Mouse (Mus musculus): ENCODE measurements around the gene Nr5a1.

The Nr5a1 gene

DNA sequence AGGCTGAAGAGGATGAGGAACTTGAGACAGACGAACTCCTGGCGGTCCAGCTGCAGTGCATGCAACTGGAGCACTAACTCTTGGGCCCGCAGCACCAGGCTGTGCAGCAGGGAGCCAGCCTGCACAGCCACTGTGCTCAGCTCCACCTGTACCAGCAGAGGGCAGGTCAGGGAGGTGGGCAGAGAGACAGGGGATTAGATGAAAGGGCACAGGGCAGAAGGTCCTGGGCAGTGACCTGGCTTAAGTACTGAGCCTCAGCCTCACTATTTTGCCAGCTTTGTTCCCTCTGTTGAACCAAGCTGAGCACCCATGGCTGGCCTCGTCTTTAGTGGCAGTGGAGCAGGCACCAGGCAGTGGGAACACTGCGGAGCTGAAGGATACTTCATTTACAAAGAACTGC lies 14.2 kb downstream of the Nr5a1 start:
- DNase-seq, result no peak

DNA sequence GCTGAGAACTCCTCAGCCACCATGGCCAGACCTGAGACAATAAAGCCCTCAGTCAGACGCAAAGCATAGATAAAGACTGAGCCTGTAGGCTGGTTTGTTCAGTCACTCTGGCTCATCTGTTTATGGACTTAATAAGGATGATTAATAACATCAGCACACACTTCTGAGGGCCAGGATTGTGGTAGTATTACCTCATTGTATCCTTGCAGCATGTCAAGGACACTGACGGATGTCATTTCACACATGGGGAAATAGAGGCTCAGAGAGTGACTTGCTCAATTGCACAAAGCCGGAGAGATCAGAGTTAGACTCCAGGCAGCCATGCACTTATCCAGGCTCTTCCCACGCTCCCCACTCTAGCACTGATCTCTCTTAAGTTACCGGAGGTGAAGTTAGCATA lies 15.7 kb downstream of the Nr5a1 start:
- DNase-seq, result no peak

DNA sequence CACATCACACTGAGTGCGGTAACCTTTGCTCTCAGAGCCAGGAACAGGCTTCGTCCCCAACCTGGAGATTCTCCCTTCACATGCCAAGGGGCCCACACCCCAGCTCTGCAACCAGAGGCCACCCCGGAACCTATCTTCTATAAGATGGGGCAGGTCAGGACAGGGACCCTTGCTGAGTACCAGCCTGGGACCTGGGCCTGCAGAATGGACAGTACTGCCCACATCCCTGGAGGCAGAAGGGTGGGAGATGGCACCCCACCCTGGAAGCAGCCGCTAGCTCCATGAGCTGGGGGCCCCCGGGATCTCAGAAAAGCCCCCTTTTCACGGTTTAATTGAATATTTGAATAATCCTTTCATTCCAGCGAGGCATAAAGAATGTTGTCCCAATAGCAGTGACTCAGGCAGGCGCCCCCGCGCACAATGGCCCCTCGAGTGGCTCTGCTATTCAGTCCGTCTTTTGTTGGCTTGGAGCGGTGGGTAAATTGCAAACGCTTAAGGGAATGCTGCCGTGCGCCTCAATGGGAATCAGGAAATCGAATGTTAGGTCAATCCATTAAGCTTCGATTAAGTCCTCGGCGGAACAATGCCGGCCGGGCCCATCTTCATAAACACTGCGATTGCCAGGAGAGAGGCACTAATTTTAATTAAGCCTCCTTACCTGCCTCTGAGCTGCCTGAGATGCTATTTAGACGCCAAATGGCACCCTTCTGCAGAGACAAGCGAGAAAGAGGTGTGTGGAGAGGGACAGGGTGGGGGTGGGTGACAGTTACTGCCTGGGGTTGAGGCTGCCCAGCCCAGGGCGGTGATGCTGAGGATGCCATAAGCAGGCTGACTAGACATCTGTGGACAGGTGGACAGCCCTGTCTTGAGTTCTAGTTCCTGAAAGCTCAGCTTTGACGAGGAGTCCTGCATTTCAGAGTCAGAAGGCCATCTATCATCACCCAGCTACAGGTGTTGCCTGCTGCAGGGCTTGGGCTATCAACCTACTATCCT lies 16.9 kb downstream of the Nr5a1 start:
- no peak for DNase-seq

DNA sequence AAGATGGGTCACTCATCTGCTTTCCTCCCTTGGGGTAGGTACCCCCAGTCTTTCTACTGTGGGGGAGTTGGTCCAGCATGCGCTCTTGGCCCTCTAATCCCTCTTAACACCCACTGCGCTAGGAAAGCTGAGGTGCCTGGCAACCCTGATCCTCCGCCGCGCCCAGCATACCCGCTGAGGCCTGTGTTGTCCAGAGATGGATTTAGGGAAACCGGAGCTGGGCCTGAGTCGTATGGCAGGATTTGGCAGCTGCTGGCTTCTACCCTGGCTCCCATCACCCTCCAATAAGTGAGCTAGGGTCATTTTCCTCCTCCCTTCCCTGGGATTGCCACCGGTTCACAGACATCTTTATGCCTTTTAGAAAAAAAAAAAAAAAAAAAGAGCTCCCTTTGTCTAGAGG lies 18.6 kb downstream of the Nr5a1 start:
- no peak for DNase-seq

DNA sequence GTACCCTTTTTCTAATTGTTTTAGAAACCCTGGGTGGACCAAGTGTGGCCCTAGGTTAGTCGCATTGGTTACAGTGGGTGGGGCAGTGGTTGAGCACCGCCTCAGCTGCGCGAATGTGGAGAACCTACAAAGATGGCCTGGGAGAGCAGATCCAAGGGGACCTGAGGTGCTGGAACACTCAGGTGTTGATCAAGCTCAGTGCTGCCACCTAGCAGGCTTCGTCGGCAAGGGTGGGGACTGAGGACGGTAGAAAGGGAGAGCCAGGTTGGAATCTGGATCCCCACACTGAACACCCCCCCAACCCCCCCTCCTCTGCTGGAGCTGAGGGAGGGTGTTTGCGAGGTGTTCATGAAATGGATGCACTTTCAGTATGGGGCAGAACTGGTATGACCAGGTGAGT lies 22.8 kb downstream of the Nr5a1 start:
- peak; percentile 26 for DNase-seq

DNA sequence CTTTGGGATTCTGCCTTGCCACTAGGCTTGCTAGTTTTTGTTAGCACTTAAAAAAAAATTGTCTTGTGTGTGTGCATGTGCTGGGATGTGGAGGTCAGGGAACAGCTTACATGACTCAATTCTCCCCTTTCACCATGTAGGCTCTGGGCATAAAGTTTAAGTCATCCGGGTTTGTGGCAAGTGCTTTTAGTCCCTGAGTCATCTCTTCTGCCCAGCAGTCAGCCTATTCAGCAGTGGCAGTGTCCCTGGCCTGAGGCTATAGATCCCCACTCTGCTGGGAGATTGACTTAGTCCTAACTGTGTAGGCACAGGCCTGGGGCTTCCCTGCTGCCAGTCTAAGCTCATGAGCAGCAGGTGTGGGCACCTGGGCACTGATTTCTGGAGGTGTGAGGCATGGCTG lies 24.5 kb downstream of the Nr5a1 start:
- DNase-seq, result no peak

DNA sequence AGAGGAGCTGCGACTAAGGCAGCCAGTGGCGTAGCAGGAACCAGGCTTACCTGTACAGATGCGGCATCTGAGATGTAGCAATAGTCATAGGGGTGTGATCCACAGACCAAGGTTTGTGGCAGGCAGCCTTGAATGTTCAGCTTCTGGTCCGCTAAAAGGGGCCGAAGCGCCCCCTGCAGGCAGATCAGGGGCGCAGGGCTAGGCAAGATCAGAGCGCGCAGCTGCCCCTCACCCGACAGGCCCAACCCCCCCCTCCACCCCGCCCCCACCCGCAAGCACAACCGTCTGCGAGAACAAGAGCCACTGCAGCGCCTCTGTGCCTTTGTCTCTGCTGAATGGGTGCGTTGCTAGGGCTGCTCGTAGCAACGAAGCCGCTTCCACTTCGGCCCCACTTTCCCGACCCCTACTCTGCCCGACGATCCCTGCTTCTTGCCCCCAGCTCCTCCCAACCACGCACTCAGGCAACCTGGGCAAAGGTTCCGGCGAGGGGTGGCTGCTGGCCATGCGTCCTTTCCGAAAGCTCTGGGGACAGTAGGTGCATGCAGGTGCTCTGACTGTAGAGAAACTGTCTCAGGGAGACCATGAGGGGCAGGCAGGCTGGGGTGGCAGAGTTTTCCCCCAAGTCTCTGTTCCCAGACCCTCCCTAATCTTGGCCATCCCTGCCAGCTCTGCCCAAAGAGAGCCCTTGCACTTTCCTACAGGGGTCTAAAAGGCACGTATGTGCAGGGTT lies 25.4 kb downstream of the Nr5a1 start:
- DNase-seq, result peak; percentile 17

DNA sequence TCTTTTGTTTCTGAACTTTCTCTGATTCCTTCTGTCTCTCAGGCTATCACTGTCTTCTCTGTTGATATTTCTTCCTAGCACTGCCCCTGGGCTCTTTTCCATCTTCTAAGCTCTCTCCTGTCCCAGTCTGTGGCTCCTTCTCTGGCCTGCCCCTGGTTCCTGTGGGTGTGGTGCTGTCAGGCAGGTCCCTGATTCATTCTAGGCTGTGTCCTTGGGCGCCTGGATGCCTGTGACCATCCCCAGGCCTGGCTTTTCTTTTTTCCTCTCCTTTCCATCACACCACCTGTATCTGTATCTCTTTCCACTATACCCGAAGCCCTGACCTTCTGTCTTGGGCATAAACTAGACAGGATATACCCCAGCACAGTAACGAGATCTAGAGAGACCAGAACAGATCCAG lies 28.6 kb downstream of the Nr5a1 start:
- DNase-seq, result no peak

DNA sequence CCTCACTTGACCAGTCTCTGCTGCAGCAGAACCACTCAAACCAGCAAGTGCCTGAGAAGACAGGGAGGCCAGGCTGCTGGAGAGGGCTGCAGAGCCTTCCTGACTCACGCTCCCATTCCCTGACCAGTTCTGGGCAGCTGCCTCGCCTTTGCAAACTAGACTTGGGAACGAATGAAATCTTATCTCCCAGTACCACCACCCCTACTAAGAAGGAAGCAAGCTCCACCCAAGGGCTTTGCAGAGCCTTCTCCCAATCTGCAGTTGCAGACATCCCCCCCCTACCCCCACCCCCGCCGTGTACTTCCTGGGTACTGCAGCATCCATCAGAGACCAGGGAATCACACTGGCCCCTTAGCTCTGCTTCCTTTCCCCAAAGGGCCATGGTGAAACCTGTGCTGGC lies 31.3 kb downstream of the Nr5a1 start:
- DNase-seq, result no peak

DNA sequence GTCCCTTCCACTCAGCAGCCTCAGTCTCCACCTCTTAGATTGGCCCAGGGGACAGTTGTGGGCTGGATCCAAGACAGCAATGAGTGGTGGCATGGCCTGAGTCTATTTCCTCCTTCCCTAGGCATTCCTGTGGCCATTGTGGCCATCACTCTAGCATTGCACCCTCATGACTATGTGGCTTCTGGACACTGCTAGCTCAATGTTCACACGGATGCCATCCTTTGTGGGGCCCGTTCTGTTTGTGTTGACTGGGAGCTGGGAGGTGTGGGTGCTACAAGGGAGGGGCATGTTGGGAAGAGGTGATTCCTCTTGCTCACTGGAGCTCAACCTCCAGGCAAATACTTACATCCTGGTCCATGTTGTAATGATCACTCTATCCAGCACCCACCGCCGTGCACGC lies 32.1 kb downstream of the Nr5a1 start:
- DNase-seq, result no peak

DNA sequence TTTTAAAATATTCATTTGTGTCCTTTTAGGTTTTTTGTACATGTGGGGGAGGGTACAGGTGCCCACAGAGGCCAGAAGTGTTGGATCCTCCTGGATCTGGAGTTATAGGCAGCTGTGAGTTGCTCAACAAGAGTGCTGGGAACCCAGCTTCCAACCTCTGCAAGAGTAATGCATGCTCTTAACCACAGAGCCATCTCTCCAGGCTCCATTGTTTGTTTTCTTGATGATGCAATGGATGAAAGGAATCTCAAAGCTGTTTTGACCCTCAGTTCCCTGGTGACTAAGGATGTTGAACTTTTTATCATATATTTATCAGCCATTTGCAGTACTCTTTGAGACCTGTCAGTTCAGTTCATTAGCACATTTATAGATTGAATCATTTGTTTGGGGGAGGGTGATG lies 35.4 kb downstream of the Nr5a1 start:
- no peak for DNase-seq

DNA sequence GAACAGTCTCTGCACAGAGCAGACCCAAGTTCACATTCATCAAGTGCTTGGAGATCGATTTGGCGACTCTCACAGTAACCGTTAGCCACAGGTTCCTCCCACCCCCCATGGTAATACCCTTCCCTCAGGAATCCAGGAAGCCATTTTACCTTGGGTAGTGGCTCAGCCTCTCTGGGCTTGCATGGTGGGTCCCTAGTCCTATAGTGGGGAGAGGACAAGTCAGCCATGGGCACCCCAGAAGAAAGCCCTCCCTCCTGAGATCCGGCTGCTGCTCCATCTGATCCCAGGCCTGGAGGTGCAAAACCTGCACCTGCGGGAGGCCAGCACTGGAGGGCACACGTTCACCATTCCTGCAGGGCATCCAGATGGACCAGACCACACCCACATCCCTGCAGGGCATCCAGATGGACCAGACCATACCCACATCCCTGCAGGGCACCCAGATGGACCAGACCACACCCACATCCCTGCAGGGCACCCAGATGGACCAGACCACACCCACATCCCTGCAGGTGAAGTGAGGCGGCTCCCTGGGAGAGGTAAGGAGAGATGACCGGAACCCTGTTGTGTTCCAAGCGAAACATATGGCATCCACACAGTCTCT lies 38.9 kb downstream of the Nr5a1 start:
- DNase-seq, result no peak

DNA sequence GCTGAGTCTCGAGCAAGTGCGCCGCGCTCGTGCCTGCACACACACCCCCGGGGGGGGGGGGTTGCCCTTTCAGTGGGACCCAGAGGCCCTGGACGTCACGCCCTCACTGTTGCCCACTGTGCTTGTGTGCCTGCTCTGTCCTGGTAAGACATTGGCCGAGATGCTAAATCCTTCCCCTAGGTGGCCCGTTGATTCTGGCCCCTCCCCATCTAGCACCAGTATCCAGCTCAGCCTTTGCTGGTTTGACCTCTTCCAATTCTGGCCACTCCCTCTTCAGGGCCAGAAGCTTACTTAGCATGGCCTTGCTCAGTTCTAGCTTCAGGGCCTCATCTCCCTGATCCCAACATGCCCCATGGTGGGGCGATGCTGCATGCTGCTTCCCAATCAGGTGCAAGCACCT lies 41.8 kb downstream of the Nr5a1 start:
- DNase-seq, result no peak

DNA sequence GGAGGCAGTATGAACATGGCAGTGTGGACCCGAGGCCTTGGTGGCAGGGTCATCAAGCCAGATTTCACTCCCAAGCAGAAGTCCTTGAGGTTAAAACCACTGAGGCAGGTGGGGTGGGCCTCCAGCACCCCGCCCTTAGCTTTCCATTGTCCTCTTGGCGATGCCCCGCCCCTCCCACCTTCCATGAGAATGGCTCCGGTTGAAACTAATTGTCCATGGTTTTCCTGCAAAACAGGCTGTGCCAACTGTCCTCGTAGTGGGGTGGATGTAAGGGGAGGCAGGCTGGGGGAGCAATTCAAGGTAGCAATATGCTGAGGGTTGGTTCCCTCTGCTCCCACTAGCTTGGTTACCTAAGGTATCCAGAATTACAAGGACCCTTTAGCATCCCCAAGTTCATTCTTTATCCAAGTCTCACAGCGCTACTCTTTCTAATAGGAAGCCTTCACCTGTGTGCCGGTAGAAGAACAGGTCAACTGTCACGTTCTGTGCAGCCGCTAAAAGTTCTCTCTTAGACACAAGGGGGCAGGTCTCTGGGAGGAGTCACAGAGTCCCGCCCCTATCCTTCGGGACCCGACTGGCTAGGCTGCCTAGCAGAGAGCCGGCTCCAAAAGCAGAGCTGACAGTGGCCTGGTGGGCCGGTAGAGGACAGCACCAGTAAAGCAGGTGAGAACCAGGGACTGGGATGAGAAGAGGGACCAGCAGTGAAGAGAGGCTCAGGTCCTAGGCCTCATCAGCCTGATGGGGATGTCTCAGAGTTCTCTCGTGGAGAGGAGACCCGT lies 45.4 kb downstream of the Nr5a1 start:
- no peak for DNase-seq

DNA sequence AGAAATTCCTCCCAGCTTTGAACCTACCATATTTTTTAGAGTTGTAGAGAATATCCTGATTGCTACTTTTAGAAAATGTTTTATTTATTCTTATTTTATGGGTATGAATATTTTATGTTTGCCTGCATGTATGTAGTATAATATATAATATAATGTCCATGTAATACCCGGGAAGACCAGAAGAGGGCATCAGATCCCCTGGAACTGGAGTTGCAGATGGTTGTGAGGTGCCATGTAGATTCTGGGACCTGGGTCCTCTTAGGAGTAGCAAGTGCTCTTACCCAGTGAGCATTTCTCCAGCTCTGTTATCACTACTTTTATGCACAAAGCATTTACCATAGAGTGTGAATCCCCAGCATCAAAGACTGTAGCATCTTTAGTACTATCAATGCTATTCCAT lies 52.9 kb downstream of the Nr5a1 start:
- DNase-seq, result no peak

DNA sequence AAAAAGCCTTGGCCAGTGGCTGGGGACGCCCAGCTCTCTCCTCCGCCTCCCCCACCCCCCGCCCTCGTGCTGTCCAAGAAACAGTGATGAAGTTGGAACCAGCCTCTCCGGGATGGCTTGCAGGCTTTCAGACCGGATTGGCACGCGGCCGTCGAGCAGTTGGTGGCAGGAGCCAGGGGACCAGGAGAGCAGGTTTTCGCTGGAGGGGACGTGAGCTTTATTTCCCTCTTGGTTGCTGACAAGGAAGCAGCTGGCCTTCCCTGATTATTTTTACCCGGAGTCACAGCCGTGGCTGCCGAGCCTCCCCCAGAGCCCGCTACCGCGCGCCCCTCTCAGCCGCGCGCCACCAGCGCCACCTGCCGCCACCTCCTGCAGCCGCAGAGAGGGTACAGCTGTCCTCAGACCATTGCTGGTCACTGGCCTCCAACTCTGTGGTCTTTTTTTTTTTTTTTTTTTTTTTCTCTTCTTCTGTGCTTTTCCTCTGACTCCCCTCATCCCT lies 56.0 kb downstream of the Nr5a1 start:
- peak; percentile 73 for DNase-seq

DNA sequence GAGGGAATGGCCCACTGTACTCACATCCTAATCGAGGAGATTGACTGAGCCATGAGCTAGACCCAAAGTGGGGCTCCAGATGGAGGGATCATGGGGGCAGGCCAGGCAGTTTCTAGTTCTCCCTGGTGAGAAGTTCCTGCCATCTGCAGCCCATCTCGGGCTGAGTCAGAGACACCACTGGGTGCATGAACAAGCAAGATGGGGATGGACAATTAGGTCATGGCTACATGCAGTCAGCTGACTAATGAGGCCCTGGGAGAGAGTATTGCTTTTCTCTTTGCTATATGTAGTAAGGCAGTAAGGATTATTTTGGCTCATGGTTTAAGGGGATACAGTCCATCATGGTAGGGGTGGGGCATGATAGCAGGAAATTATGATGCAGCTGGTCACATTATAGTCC lies 60.6 kb downstream of the Nr5a1 start:
- DNase-seq, result no peak

DNA sequence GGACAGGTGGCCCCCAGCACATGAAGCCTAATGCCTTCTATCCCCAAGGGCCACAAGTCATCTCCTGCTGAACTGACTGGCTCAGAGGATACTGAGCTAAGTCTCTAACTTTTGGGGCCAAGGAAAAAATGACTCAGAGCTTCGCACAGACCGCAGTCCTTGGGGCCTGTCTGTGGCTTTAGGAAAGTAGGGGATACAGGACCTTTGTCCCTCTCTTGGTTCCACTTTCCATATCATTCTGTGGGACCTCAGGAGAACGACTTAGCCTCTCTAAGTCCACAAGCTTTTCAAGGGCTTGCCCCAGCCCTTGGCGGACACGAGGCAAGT lies 61.1 kb downstream of the Nr5a1 start:
- DNase-seq, result no peak

DNA sequence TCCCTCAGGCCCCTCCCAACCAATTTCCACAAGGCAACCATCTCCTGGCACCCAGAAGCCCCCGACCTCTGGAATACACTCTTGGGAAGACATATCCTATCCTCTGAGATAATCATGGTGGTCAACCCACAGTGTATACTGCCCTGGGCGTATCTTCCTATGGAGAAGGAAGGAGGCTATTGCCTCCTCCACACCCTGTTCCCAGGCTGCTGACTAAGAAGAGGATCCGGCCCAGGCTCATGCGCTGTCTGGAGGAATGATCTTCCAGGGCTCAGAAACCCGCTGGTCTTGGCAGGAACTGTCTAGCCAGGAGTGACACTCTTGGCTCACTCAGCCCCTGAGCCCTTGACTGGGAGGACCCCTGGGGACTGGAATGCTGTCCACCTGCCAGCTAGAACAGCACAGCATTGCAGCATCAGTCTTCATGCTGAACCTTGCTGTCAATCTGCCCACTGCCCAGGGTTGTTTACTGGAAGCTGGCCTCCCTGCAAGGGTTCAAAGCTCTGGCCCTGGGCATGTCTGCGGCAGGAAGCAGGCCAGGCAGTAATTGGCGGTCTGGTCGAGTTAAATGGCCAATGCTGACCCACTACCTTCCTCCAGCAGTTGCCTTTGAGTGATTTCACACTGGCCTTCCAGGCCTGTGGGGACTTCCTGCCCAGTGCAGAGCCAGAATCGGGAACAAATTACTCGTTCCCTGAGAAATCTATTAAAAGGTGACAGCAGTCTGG lies 61.6 kb downstream of the Nr5a1 start:
- DNase-seq, result peak; percentile 47

DNA sequence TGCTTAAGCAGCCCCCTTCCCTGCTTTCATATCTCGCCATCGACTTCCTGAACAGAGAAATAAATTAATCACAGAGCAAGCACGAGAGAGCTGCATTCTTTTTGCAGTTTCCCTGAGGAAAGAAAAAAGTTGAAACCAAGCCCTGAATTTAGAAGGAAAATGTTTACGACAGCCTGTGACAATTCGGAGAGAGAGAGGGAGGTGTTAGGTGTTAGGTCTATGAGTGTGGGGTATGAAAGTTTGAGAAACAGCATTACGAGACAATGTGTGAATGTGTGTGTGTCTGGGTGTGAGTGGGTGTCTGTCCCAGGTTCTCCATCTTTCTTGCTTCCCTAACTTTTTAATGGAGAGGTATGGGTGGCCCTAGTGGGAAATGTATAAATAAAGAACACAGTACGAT lies 62.2 kb downstream of the Nr5a1 start:
- DNase-seq, result no peak

DNA sequence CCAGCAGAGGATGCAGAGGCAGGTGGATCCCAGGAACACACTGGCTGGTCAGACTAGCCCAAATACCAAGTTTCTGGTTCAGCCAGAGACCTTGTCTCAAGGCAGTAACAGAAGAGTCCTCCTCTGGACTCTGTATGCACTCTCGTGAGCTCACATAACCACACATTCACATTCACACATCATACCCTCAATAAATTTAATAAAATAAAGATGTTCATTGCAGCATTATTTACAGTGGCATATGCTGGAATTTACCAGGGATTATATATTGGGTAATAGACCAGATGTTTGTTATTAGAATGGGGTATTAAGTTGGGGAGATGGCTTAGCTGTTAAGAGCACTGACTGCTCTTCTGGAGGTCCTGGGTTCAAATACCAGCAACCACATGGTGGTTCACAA lies 64.0 kb downstream of the Nr5a1 start:
- DNase-seq, result no peak

DNA sequence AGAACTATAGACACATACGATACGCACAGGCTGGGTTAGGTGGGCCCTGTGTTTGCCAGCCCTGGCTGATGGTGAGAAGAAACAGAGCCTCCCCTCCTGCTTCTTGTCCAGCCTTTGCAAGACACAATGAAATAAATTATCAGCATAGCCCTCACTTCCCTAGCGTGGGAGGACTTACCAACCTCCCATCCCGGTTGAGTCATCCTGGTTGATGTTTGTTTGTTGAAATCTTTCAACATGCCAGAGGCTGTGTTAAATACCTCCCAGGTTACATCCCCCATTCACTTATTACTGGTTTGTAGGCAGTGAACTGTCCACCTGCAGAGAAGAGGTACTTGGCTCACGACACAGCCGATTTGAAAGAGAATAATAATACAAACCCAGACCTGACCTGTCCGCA lies 66.7 kb downstream of the Nr5a1 start:
- no peak for DNase-seq

Data from cerebellum, adult 11 months (tissue).